Mouse (Mus musculus) spleen, postnatal 4 days (tissue): ENCODE measurements around the gene Gm9112.
"Not testable (repeated sequence)": the region's sequence is repeated elsewhere in the genome, so short reads cannot be mapped to it uniquely, and the experiment has no call there.

ENCODE experiments used
- DNase-seq, 2 experiments: peaks; one replicate each; pipeline ENCODE4 v3.0.0; 2022; ENCODE audit warnings: low spot score in 2 of 2

The Gm9112 gene

DNA sequence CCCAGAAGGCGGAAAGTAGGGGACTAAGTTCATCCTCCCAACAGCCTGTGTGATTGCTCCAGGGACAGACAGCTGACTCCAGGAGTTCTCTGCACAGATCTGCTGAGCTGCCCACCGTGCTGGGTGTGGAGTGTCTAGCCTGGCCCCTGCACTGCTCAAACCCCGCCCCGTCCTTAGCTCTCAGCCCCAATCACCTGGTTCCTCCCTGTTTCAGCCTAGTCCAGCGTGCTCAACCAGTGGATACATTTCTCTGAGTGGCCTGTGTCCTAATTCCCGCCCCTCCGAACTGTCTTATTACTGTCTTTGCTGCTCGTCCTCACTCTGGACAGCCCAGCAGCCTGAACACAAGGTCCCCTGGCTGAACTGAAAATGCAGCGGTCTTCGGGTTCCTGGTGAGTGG, at the start of gene Gm9112, which contains the start of gene Dmrtc1b:
Gene Gm9112, minus strand, starts transcription at position 101 of the 400 bp plus-strand sequence.
Gene Dmrtc1b, plus strand, starts transcription at position 331 of the 400 bp plus-strand sequence.
- DNase-seq, result not testable (repeated sequence)

DNA sequence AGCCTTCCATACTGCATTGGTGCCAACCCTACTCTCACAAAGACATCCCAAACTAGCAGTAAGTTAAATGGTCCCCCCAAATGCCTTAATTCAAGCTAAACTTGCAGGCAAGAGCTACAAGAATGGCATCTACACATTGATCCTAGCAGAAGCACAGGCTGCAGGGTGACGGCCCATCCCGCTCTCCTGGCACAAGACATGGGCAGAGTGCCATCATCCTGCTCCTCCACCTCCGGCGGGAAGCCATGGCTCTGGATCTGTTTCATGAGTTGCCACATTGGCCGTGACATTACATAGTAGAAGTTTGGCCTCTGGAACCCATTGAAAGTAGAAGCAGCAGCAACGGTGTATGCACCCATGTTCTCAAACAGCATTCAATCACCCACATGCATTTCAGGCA, 16.8 kb upstream of the Gm9112 start:
- DNase-seq, result not testable (repeated sequence)

DNA sequence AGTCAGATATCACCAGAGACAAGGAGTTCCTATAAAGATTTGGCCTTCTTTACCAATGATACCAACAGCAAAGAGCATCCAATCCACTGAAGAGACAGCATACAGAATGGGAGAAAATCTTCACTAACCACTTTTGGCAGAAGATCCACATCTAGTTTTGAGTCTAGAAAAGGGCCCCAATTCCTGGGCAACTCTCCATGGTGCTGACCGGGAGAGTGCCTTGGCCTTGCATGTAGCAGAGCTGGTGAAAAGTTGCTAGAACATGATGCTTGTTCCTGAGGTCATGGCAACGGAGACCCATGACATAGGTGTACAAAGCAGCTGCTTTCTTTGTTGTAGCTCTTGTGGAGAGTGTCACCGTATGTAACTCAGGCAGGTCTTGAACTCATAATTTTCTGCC, 6.8 kb downstream of the Gm9112 start:
- DNase-seq, result not testable (repeated sequence)

DNA sequence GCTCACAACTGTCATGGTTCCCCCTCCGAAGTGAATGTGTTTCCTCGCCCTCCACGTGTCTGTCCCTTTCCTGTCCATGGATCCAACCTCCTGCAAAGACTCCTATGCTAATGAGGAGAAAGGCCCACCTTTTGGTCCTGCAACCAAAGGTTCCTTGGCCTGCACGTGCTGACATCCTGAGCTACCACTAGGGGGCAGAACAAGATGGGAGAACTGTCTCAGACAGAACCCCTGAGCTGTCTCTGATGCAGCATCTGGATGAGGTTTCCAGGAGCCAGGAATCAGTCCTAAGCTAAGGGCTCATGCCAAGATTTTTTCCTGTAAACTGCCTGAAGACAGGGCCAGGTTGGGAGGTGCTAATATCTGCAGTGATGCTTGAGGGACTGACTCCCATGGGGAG, 18.2 kb downstream of the Gm9112 start:
- not testable (repeated sequence) for DNase-seq

DNA sequence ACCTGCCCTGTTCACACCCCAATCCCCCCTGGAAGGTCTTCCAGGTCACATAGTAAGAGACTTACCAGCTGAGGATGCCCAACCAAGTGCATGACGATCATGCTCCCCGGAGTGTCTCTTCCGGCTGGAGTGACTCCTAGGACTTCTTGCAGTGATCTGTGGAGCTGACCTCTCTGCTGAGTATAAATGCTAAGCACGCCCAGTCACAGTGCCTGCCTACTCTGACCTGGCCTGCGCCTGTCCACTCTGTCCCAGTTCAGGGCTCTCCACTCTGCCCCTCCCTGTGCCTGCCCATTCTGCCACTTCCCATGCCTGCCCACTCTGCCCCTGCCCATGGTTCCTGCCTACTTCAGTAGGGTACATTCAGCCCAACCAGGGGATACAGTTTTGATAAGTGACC, 20.6 kb downstream of the Gm9112 start, which contains the start of gene Gm3880:
Gene Gm3880, minus strand, starts transcription at position 101 of the 400 bp plus-strand sequence.
- DNase-seq, result not testable (repeated sequence)

DNA sequence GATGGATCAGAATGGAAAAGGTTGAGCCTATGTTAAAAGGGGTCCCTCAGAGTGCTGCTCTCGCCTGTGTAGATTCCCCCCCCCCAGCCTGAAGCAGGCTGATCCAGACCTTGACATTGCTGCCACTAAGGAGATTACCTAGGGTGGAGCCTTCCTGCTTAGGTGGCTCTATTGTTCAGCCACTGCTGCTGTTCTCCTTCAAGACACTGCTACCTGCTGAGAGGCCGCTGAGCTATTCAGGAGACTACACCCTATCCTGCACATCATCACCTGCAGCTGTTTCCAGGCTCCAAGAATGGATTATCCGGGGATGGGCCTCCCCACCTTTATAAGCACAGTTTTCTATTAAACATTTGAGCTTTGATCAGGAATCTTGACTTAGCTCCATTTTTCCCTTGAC, 22.7 kb downstream of the Gm9112 start:
- DNase-seq, result not testable (repeated sequence)

DNA sequence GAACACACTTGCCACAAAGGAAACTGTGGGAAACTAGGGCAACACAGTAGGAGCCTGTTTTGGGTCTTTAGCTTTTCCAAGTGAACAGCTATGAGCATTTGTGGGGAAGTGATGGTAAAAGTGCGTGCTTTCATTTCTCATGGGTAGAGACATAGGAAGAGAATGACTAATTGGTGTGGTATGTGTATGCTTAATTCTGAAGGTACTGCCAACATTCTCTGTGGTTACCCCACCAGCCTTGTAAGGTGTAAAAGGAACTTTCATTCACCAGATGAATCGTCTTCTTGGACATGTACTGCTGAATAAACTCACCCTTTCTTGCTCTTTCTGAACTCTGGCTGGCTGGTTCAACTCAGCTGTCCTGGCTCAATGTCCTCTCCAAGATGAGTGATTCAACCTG, 40.8 kb downstream of the Gm9112 start:
- DNase-seq, result no peak

DNA sequence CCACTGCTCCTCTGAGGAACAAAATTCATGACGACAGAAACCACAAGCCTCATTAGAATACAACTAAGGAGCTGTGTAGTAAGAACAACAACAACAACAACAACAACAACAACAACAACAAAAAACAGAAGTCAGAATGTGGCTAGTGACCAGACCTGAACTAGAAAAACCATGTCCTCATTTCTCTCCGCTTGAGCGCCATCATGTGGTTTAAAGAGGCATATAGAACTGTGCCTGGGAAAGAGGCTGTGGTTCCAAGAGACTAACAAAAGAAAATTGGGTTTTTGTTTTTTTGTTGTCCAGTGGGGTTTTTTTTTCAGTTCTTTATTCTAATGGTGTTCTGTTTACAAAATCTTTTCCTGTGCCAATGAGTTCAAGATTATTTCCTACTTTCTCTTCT, 46.7 kb downstream of the Gm9112 start:
- no peak for DNase-seq
